Mouse (Mus musculus): ENCODE results near the gene Iqcf3. TPM values are rescaled to one million over a fixed set of nuclear protein-coding genes. Genes with fewer than 3 reads are reported as not detected.

The Iqcf3 gene
- total RNA-seq, 4 experiments from 2014 or later: not detected

DNA sequence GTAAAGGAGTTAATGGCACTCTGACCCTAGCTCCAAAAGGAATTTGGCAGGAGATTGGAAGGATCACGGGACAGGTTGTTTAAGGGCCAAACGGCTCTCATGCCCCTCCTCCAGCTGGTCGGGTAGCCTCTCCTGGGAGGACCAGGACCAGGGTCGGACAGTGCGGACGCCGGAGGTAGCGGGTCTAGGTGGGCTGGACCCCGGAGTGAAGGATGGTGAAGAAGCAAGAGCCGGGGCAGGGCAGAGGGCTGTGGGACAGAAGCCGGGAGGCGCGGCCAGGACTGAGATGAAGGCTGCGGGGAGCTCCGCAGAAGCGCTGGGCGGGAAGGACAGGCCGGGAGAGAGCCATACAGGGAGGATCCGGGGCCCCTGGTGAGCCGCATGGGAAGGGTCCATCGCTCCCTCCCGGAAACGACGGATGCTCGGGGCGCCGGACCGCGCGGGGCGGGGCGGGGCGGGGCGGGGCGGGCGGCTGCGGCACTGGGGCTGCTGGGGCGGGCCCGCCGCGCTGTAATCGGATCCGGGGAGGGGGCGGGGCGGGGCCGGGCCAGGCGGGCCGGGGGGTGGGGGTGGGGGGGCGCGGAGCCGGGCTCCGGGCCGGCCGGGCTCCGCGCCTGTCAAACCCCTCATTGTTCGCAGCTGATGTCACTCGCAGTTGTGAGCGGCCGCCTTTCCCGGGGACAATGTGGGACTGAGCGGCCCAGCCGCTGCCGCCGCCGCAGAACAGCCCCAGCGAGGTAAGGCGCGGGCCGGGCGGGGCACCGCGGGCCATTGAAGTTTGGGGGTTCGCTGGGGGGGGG, 108.0 kb downstream of the Iqcf3 start, which contains the start of gene Pcbp4:
Gene Pcbp4, plus strand, starts transcription at position 21 of the 800 bp plus-strand sequence.
- no peak for DNase-seq

Other genes starting within 250 kb of the Iqcf3 start
- 10 to 100 TPM; 13.1 to 22.0 (median 18.4) TPM for gene Dusp7, start 193.0 kb downstream of the Iqcf3 start, total RNA-seq (2022)
- 100 to 1,000 TPM; 369 to 422 (median 377) TPM for gene Rpl29, start 132.2 kb downstream of the Iqcf3 start, total RNA-seq (2022)
- gene Acy1, start 123.3 kb downstream of the Iqcf3 start, total RNA-seq (2022): 10 to 100 TPM; 15.4 to 21.4 (median 18.2) TPM
- gene Abhd14b, start 114.2 kb downstream of the Iqcf3 start, total RNA-seq (2022): 10 to 100 TPM; 46.4 to 65.7 (median 49.1) TPM
- 10 to 100 TPM; 24.8 to 32.3 (median 26.4) TPM for gene Abhd14a, start 114.0 kb downstream of the Iqcf3 start, total RNA-seq (2022)
- 10 to 100 TPM; 20.4 to 47.9 (median 34.8) TPM for gene Pcbp4, start 108.3 kb downstream of the Iqcf3 start, total RNA-seq (2022)
- gene Gpr62, start 95.7 kb downstream of the Iqcf3 start, total RNA-seq (2022): under 1 TPM; 0.28 to 0.62 (median 0.46) TPM
- gene Rrp9, start 85.7 kb downstream of the Iqcf3 start, total RNA-seq (2022): 10 to 100 TPM; 34.2 to 53.4 (median 35.9) TPM
- gene Parp3, start 84.7 kb downstream of the Iqcf3 start, total RNA-seq (2022): 10 to 100 TPM; 40.6 to 86.0 (median 52.7) TPM
- not detected for gene Iqcf1, start 61.7 kb downstream of the Iqcf3 start, total RNA-seq (2022)
- not detected for gene Iqcf5, start 47.1 kb downstream of the Iqcf3 start, total RNA-seq (2022)
- gene Iqcf4, start 9.4 kb upstream of the Iqcf3 start, total RNA-seq (2022): not detected
- not detected for gene Iqcf6, start 65.0 kb upstream of the Iqcf3 start, total RNA-seq (2022)
- gene Grm2, start 94.5 kb upstream of the Iqcf3 start, total RNA-seq (2022): not detected
- 100 to 1,000 TPM; 123 to 161 (median 141) TPM for gene Tex264, start 124.3 kb upstream of the Iqcf3 start, total RNA-seq (2022)
- gene Rad54l2, start 227.6 kb upstream of the Iqcf3 start, total RNA-seq (2022): 10 to 100 TPM; 19.8 to 25.7 (median 22.2) TPM

All from adrenal gland, adult 8-10 months (tissue).